Mouse (Mus musculus) effector memory CD4-positive, alpha-beta T cell, adult 7 months (primary cell): Measurements from ENCODE around the gene Brca1. TPM values are rescaled to one million over a fixed set of nuclear protein-coding genes. Genes with fewer than 3 reads are reported as not detected.

Experiments used
- polyA plus RNA-seq: library from polyadenylated mRNA; unstranded; fragments of 100-300 nt; shearing (Covaris generic); gene quantifications from one replicate; pipeline ENCODE4 v1.2.1, GENCODE M21; 2017

The Brca1 gene
- polyA plus RNA-seq, result 2.2 TPM

GRCm38 (mm10) chr11:101551751-101552475 is at the start of gene Brca1, which contains the start of gene Nbr1:
Gene Brca1 (minus strand): TSS chr11:101551955.
Gene Nbr1 (plus strand): TSS chr11:101552149.

GRCm38 (mm10) chr11:101599156-101599555 is 47.4 kb upstream of the Brca1 start, which contains the start of gene Gm11634:
Gene Gm11634 (minus strand): TSS chr11:101599256.

GRCm38 (mm10) chr11:101582054-101583035 is 30.6 kb upstream of the Brca1 start, which contains the start of gene Tmem106a:
Gene Tmem106a (plus strand): TSS chr11:101582242.

DNA sequence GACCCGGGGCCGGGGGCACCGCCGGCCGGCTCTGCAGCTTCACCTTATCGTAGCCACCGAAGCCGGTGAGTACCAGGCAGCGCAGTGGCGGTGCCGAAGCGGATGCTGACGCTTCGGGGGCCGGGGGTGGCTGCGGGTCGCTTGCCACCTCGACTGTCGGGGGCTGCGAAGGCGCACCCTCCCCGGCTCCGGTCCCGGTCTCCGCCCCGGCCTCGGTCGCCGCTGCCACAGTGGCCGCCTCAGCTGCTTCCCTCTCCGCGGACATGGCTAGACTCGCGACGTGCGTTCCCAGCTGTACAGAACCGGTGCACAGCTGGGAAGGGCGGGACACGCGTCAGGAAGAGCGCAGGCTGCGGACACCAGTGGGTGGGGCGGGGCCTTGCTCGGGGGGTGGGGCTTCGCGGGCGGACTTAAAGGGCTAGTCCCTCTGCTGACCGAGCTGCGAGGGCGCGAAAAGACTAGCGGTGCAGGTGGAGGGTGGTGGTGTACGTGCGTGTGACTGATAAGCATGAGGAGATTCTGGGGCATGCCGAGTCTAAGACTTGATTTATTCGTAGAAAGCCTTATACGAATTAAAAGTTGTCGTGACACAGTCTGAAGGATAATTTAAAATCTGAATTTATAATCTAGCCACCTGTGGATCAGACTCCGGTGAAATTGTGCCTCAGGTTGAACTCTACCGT is 85.7 kb downstream of the Brca1 start, which contains the start of gene Vat1:
Gene Vat1, minus strand, starts transcription at position 362 of the 683 bp plus-strand sequence.

DNA sequence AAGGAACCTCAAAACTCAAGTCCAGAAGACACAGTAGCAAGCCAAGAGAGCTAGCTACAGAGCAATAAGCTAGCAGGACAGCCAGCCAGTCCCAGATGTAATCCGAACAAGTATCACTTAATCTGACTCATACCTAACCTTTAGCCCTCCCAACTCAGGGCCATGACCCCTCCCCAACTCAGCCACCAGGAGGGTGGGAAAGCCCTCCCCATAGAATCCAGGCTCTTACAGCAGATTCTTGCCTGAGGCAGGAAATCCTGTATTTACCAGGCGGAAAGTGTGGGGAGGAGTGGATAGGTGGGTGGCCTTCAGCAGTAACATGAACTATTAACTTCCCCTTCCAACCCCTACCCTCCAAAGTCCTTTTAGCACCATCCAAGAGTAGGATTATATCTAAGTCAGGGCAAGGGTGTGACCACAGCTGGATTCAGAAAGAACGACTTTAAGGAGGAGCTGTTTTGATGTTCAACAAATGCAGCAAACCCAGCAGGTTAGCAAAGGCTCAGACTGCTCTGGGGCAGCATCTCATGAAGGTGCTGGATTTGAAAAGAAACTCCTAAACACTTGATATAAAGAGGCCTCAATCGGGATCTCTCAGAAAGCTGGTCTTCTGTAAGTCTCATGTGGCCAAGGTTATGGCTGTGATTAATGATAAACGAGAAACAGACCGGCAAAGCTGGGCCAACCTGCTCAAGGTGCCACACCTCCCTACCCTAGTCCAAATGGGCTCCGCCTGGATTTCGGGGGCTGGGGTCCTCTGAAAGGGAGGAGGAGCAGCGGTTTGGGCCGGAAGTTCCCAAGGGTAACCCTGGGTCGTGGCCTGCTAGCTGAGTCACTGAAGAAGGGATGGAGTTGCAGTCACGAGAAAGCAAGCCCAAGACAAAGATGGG is 87.3 kb downstream of the Brca1 start, which contains the start of gene Rnd2:
Gene Rnd2, plus strand, starts transcription at position 789 of the 890 bp plus-strand sequence.

GRCm38 (mm10) chr11:101448274-101448746 is 103.4 kb downstream of the Brca1 start, which contains the start of gene Ifi35:
Gene Ifi35 (plus strand): TSS chr11:101448407.

DNA sequence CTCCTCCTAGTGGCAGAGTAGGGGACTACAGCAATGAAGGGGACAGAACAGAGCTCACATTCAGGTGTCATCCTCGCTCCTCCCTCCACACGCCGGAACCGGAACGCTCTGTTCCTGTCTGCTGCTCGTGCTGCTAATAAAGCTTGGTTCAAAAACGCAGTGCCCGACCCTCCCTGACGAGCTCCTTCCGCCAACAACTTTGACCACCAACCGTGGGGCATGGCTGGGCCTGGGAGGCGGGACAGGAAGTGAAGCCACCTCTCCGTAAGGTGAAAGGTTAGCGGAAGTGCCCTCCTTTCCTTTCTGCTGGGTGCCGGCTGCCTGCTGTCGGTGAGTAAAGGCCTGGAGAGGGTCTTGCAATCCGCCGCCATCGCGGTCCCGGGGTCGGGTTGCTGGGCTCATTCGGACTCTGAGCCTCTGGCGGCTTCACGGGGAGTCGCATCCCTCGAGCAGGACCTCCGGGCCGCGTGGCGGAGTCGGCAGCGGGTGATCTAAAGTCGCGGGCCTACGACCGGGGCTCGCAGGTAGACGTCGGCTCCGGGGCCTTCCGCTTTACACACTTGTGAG is 109.5 kb downstream of the Brca1 start, which contains the start of gene Rpl27:
Gene Rpl27, plus strand, starts transcription at position 172 of the 567 bp plus-strand sequence.

Other genes starting within 250 kb of the Brca1 start
- 206 TPM for gene Becn1, start 249.7 kb downstream of the Brca1 start, polyA plus RNA-seq
- gene Psme3, start 235.7 kb downstream of the Brca1 start, polyA plus RNA-seq, result 167 TPM
- 3.3 TPM for gene Aoc2, start 226.9 kb downstream of the Brca1 start, polyA plus RNA-seq
- not detected for gene Aoc3, start 221.3 kb downstream of the Brca1 start, polyA plus RNA-seq
- not detected for gene G6pc, start 184.4 kb downstream of the Brca1 start, polyA plus RNA-seq
- 26.2 TPM for gene Aarsd1, start 134.3 kb downstream of the Brca1 start, polyA plus RNA-seq
- gene Gm27029, start 127.2 kb downstream of the Brca1 start, polyA plus RNA-seq, result 3.5 TPM
- gene Rundc1, start 126.9 kb downstream of the Brca1 start, polyA plus RNA-seq, result 33.8 TPM
- gene Ptges3l, start 126.6 kb downstream of the Brca1 start, polyA plus RNA-seq, result 4.8 TPM
- gene Rpl27, start 109.7 kb downstream of the Brca1 start, polyA plus RNA-seq, result 323 TPM
- 127 TPM for gene Ifi35, start 103.5 kb downstream of the Brca1 start, polyA plus RNA-seq
- 0.27 TPM for gene Rnd2, start 87.0 kb downstream of the Brca1 start, polyA plus RNA-seq
- 0.62 TPM for gene Vat1, start 85.7 kb downstream of the Brca1 start, polyA plus RNA-seq
- 136 TPM for gene Nbr1, start 194 bp upstream of the Brca1 start, polyA plus RNA-seq
- gene Tmem106a, start 30.3 kb upstream of the Brca1 start, polyA plus RNA-seq, result 15.4 TPM
- gene Gm11634, start 47.3 kb upstream of the Brca1 start, polyA plus RNA-seq, result not detected
- 45.2 TPM for gene Rdm1, start 75.2 kb upstream of the Brca1 start, polyA plus RNA-seq
- gene Arl4d, start 113.6 kb upstream of the Brca1 start, polyA plus RNA-seq, result 12.0 TPM
- 52.8 TPM for gene Dhx8, start 181.0 kb upstream of the Brca1 start, polyA plus RNA-seq
- not detected for gene Etv4, start 233.4 kb upstream of the Brca1 start, polyA plus RNA-seq